Mouse (Mus musculus) ES-E14 (cell line): ENCODE data around the gene Ryr1.

ENCODE experiments used
- MAFK ChIP-seq: IDR thresholded peaks from 2 replicates; pipeline ENCODE4 v1.6.1; 2014; ENCODE audit warnings: mild to moderate bottlenecking, low read depth, low read length, inconsistent platforms; ENCODE audit not compliant: insufficient read depth
- ZNF384 ChIP-seq: IDR thresholded peaks from 2 replicates; pipeline ENCODE4 v1.6.1; 2012; ENCODE audit warnings: low read depth, low read length, inconsistent platforms

- TF ChIP-seq MAFK (no peak), ZNF384 (no peak)
Observed at GRCm38 (mm10) chr7:29088817-29089216, 36.2 kb downstream of the Ryr1 start.
